ENCODE assay signal across 13 mouse cellular contexts in genomic region chr9:36504211-36504610, GRCm38 (mm10).
"Had no signal": no experiment of that assay in that cellular context is flagged by ENCODE, and none has a peak within 500 bp of the region (broad histone marks: within the 10 kb centered on the region; RNA-seq: fewer than 3 reads in every experiment).

No protein-coding gene starts in this region.

- DNase-seq: cerebellum, postnatal 10 days; cerebellum, postnatal 14 days; cerebellum, postnatal 25 days; embryo, embryonic 11 days; forebrain, postnatal 0 days; gastrocnemius, adult 2 months; gastrocnemius, postnatal 10 days; gastrocnemius, postnatal 14 days; gastrocnemius, postnatal 25 days; gastrocnemius, postnatal 36 days; heart, adult 11 months; heart, adult 18-20 months; heart, adult 2 months had no signal
